Mouse (Mus musculus) lung, adult 2 months (tissue): ENCODE results near the gene Mbnl1.

ENCODE experiments used
- CTCF ChIP-seq: fragments of 200-500 bp; IDR thresholded peaks from 2 replicates; pipeline ENCODE4 v1.5.1; 2011; ENCODE audit warnings: mild to moderate bottlenecking, low read length, control low read depth; ENCODE audit not compliant: insufficient read depth
- POLR2A ChIP-seq: fragments of 200-500 bp; IDR thresholded peaks from 2 replicates; pipeline ENCODE4 v1.6.1; 2011; ENCODE audit warnings: low read depth, mild to moderate bottlenecking, control low read depth, low read length, borderline replicate concordance; ENCODE audit errors: extremely low read depth

DNA sequence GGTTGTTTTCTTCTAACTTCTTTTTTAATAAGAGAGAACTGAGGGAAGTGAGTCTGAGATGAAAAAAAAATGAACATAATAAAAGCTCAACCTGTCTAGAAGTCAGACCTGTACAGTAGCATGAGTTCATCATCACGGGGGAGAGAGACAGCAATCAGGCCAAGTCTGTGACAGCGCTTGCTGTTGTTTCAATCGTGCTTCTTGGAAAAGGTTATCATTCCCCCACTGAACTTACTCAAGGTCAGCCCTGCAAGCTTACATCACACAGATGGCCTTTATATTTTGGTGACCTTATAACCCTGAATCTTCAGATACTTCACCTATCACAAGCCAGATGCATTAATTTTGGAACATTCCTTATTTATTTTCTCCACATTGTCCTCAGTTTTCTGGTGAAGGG is 80.4 kb downstream of the Mbnl1 start:
- TF ChIP-seq POLR2A (no peak), CTCF (no peak)
